Mouse (Mus musculus) liver, embryonic 14 days (tissue): Measurements from ENCODE around the gene Gm14443. TPM values are rescaled to one million over a fixed set of nuclear protein-coding genes. Genes with fewer than 3 reads are reported as not detected.

Source experiments
- polyA plus RNA-seq: library from polyadenylated mRNA; depleted of rRNA; stranded (reverse); fragments of >200 nt; gene quantifications from 2 replicates; pipeline ENCODE4 v1.2.3, GENCODE M21; 2012; rRNA removed

Gene Gm14443
- 0.10 and 0.14 TPM in 2 replicates for polyA plus RNA-seq

GRCm38 (mm10) chr2:175175401-175176180 is at the start of gene Gm14443:
Gene Gm14443 (minus strand): TSS chr2:175175871.

GRCm38 (mm10) chr2:175206732-175207131 is 31.1 kb upstream of the Gm14443 start, which contains the start of gene Gm14391:
Gene Gm14391 (minus strand): TSS chr2:175206917.

GRCm38 (mm10) chr2:175141993-175142295 is 33.7 kb downstream of the Gm14443 start, which contains the start of gene Gm14399:
Gene Gm14399 (minus strand): TSS chr2:175142012.

Other genes with a start within 250 kb of the Gm14443 start
- not detected in 2 replicates for gene Gm14444, start 165.6 kb downstream of the Gm14443 start, polyA plus RNA-seq
- 0.05 TPM in 1 of 2 replicates, not detected in the other for gene Gm14393, start 108.1 kb downstream of the Gm14443 start, polyA plus RNA-seq
- gene Gm14399, start 33.9 kb downstream of the Gm14443 start, polyA plus RNA-seq, result 1.5 and 1.7 TPM in 2 replicates
- 2.4 and 2.5 TPM in 2 replicates for gene Gm14391, start 31.0 kb upstream of the Gm14443 start, polyA plus RNA-seq
- gene Gm14440, start 99.3 kb upstream of the Gm14443 start, polyA plus RNA-seq, result not detected in 2 replicates
- gene Gm4631, start 162.3 kb upstream of the Gm14443 start, polyA plus RNA-seq, result 3.4 and 3.8 TPM in 2 replicates
- gene Zfp968, start 196.6 kb upstream of the Gm14443 start, polyA plus RNA-seq, result 0.91 and 0.93 TPM in 2 replicates